Mouse (Mus musculus) liver, embryonic 14.5 days (tissue): ENCODE data around the gene Sytl2. TPM values are rescaled to one million over a fixed set of nuclear protein-coding genes. Genes with fewer than 3 reads are reported as not detected.

Experiments used
- ATAC-seq: fragments of 200-750 bp; cut with Nextera tagmentation; 2 replicates; pipeline ENCODE4 v1.8.0; 2017; ENCODE audit warnings: moderate number of reproducible peaks, mild to moderate bottlenecking, moderate library complexity; ENCODE audit not compliant: insufficient read depth
- DNase-seq, 3 experiments: peaks; one replicate each; pipeline ENCODE4 v3.0.0-alpha.2; 2012 to 2013; ENCODE audit warnings: low read depth in 3 of 3, low spot score in 3 of 3
- H3K27ac ChIP-seq: fragments of 300-500 bp; sonication (generic); 2 replicates; pipeline ENCODE4 v1.5.1; 2014; ENCODE audit warnings: moderate library complexity, mild to moderate bottlenecking, control low read depth, inconsistent platforms
- H3K27me3 ChIP-seq: fragments of 300-500 bp; sonication (generic); 2 replicates; pipeline ENCODE4 v1.6.1; 2014; ENCODE audit warnings: mild to moderate bottlenecking, low read length, moderate library complexity; ENCODE audit not compliant: control insufficient read depth, insufficient read depth
- H3K36me3 ChIP-seq: fragments of 300-500 bp; sonication (generic); replicated peaks from 2 replicates; pipeline ENCODE4 v1.6.1; 2014; ENCODE audit warnings: low read depth; ENCODE audit not compliant: control insufficient read depth, insufficient read depth
- H3K4me1 ChIP-seq, 2 experiments: fragments of 200-500 bp in 1 of 2; fragments of 300-500 bp in 1 of 2; sonication (generic) in 1 of 2; replicated peaks; 2 replicates each; pipeline ENCODE4 v1.6.1; 2012 to 2014; ENCODE audit warnings: antibody characterized with exemption in 1 of 2, inconsistent platforms in 1 of 2, low read length in 1 of 2; ENCODE audit not compliant: control insufficient read depth in 2 of 2, insufficient read depth in 2 of 2
- H3K4me2 ChIP-seq: fragments of 300-500 bp; sonication (generic); 2 replicates; pipeline ENCODE4 v1.6.1; 2014; ENCODE audit warnings: low read depth, mild to moderate bottlenecking, control low read depth, moderate library complexity
- H3K4me3 ChIP-seq, 2 experiments: fragments of 200-500 bp in 1 of 2; fragments of 300-500 bp in 1 of 2; sonication (generic) in 1 of 2; 2 replicates each; pipeline ENCODE4 v1.5.1; 2012 to 2014; ENCODE audit warnings: low read depth in 2 of 2, low read length in 2 of 2, mild to moderate bottlenecking in 2 of 2, control low read depth in 1 of 2, inconsistent platforms in 1 of 2, moderate library complexity in 1 of 2; ENCODE audit not compliant: insufficient read depth in 1 of 2
- H3K9ac ChIP-seq: fragments of 300-500 bp; sonication (generic); replicated peaks from 2 replicates; pipeline ENCODE4 v1.6.1; 2014; ENCODE audit warnings: mild to moderate bottlenecking, control low read depth, moderate library complexity
- H3K9me3 ChIP-seq: fragments of 300-500 bp; sonication (generic); 2 replicates; pipeline ENCODE4 v1.6.1; 2016; ENCODE audit warnings: low read length, mixed read lengths; ENCODE audit not compliant: control insufficient read depth
- CTCF ChIP-seq: IDR thresholded peaks from 2 replicates; pipeline ENCODE4 v1.5.1; 2016; ENCODE audit warnings: antibody characterized with exemption, low read depth, control low read depth
- EP300 ChIP-seq: IDR thresholded peaks from 2 replicates; pipeline ENCODE4 v1.6.1; 2016; ENCODE audit warnings: antibody characterized with exemption, low read depth
- WGBS: fragments of 180-500 bp; shearing (Covaris S2); extraction: QIAGEN DNeasy Blood & Tissue Kit; methylation state at CpG from one replicate; pipeline ENCODE4 v1.1.7; 2014; ENCODE audit not compliant: insufficient replicate concordance; 5-methylcytosine and 5-hydroxymethylcytosine counted together
- polyA plus RNA-seq, 2 experiments: library from polyadenylated mRNA; depleted of rRNA in 1 of 2; stranded (reverse) in 1 of 2; unstranded in 1 of 2; fragments of >200 nt; fragmentation: Nextera tagmentation in 1 of 2; extraction: Ambion mirVana in 1 of 2; gene quantifications; 2 replicates each; pipeline versions ENCODE4 v1.2.1 to v1.2.3; 2012 to 2014

Gene Sytl2
- polyA plus RNA-seq (2012; rRNA removed) = 0.38 and 0.45 TPM in 2 replicates
- 0.38 and 0.64 TPM in 2 replicates for polyA plus RNA-seq (2014; fragmentation: Nextera tagmentation; extraction: Ambion mirVana)

- ATAC-seq (no peak), DNase-seq (no peak)
- TF ChIP-seq CTCF = no peak
- H3K9ac ChIP-seq = no peak within 1 kb of the TSS
- no peaks in the 10 kb centered on the region for H3K4me1 ChIP-seq
- no peak within 1 kb of the TSS for H3K27ac ChIP-seq
- peaks cover 27% of the 10 kb centered on the region for H3K27me3 ChIP-seq
- H3K36me3 ChIP-seq = no peaks in the 10 kb centered on the region
- 2% methylated on average over 38 of the region's 43 CpGs for WGBS
- no peaks in the 10 kb centered on the region for H3K9me3 ChIP-seq
- H3K4me2 ChIP-seq = peak within 1 kb of the TSS; percentile 59
- H3K4me3 ChIP-seq = peak within 1 kb of the TSS; percentile 37 to 47
These were observed at the start of gene Sytl2 for GRCm38 (mm10) chr7:90301942-90302646. Sytl2 (plus strand) TSS chr7:90302252.

- Histone ChIP-seq H3K4me3 (no peak overlapping the region), H3K4me2 (no peak overlapping the region), H3K9me3 (no peaks in the 10 kb centered on the region), H3K27me3 (no peaks in the 10 kb centered on the region), H3K36me3 (no peaks in the 10 kb centered on the region), H3K27ac (no peak overlapping the region), H3K9ac (no peak overlapping the region), H3K4me1 (peaks cover 0 to 9% of the 10 kb centered on the region in 2 experiments; a peak in 2 of 4 replicates)
- WGBS = 57% methylated on average over 5 of the region's 5 CpGs
- ATAC-seq (no peak), DNase-seq (no peak)
- TF ChIP-seq EP300 = no peak
- peak; percentile 38 for TF ChIP-seq CTCF
These were observed 49.1 kb upstream of the Sytl2 start for GRCm38 (mm10) chr7:90252946-90253345.

GRCm38 (mm10) chr7:90258701-90259100, 43.4 kb upstream of the Sytl2 start:
- no peak for DNase-seq
- H3K4me3 ChIP-seq = no peak overlapping the region

GRCm38 (mm10) chr7:90259899-90260298, 42.2 kb upstream of the Sytl2 start:
- 19% methylated on average over 2 of the region's 2 CpGs for WGBS
- no peak overlapping the region for H3K9ac ChIP-seq
- no peaks in the 10 kb centered on the region for H3K9me3 ChIP-seq
- DNase-seq (no peak), ATAC-seq (peak; percentile 53; the same call in 1 of the 2 replicates)
- H3K36me3 ChIP-seq = no peaks in the 10 kb centered on the region
- no peaks in the 10 kb centered on the region for H3K27me3 ChIP-seq
- H3K4me1 ChIP-seq = 0 out of 4 replicates have a peak, but pooled peaks cover 0 to 2% of the 10 kb centered on the region in 2 experiments
- TF ChIP-seq EP300 = 0 out of 2 replicates have a peak, but pooled peaks have one; percentile 21
- TF ChIP-seq CTCF = no peak
- no peak overlapping the region for H3K4me2 ChIP-seq
- H3K27ac ChIP-seq = no peak overlapping the region
- H3K4me3 ChIP-seq = no peak overlapping the region

More at GRCm38 (mm10) chr7:90258701-90259100, 43.4 kb upstream of the Sytl2 start:
- H3K27ac ChIP-seq = no peak overlapping the region
- TF ChIP-seq EP300 = no peak
- H3K9me3 ChIP-seq = no peaks in the 10 kb centered on the region
- H3K36me3 ChIP-seq = no peaks in the 10 kb centered on the region
- no peak for ATAC-seq
- H3K9ac ChIP-seq = no peak overlapping the region
- no peaks in the 10 kb centered on the region for H3K27me3 ChIP-seq
- no peak overlapping the region for H3K4me2 ChIP-seq
- 0 out of 4 replicates have a peak, but pooled peaks cover 0 to 5% of the 10 kb centered on the region in 2 experiments for H3K4me1 ChIP-seq
- 79% methylated on average over 2 of the region's 2 CpGs for WGBS

- peaks cover 2 to 3% of the 10 kb centered on the region in 2 experiments; a peak in 1 of 4 replicates for H3K4me1 ChIP-seq
- H3K36me3 ChIP-seq = no peaks in the 10 kb centered on the region
- H3K27ac ChIP-seq = no peak overlapping the region
- ATAC-seq = no peak
- no peak for DNase-seq
- no peak overlapping the region for H3K4me2 ChIP-seq
- no peaks in the 10 kb centered on the region for H3K9me3 ChIP-seq
- no peaks in the 10 kb centered on the region for H3K27me3 ChIP-seq
- WGBS = 30% methylated on average over 7 of the region's 7 CpGs
- TF ChIP-seq CTCF (no peak), EP300 (no peak)
- no peak overlapping the region for H3K4me3 ChIP-seq
- H3K9ac ChIP-seq = no peak overlapping the region
These were observed 40.0 kb upstream of the Sytl2 start for GRCm38 (mm10) chr7:90261902-90262599.
